In genomic region chr12:113769587-113769986, GRCm38 (mm10) we compare ENCODE assay signal across 23 mouse cellular contexts.
DNase-seq lines count a peak whose midpoint lies in the region; ATAC-seq and TF ChIP-seq lines count a peak whose summit lies in the region.
"Had no signal": no experiment of that assay in that cellular context is flagged by ENCODE, and none has a peak within 500 bp of the region (broad histone marks: within the 10 kb centered on the region; RNA-seq: fewer than 3 reads in every experiment).

No protein-coding gene starts in this region.

- TF ChIP-seq EP300 in CH12.LX (IDR thresholded peaks at IDR 0.05; ENCODE audit: low read length) (no peak), ES-Bruce4 (IDR thresholded peaks at IDR 0.05; ENCODE audit: insufficient read depth, low read depth, low read length) (no peak)

- peaks cover 4% of the 10 kb centered on the region; the same call in 1 of the 2 replicates for H3K9me3 ChIP-seq in liver, embryonic 12.5 days (replicated peaks)
- no peaks in the 10 kb centered on the region for H3K9me3 ChIP-seq in CH12.LX (replicated peaks; ENCODE audit: low read length)
- H3K9me3 ChIP-seq in ES-Bruce4 (replicated peaks; ENCODE audit: control insufficient read depth, insufficient read depth, low read length, poor library complexity, severe bottlenecking): no peaks in the 10 kb centered on the region
- H3K9me3 ChIP-seq: liver, embryonic 15.5 days had no signal

- H3K27me3 ChIP-seq in liver, adult 2 months (ENCODE audit: control insufficient read depth, insufficient read depth, low read length): no peaks in the 10 kb centered on the region
- H3K27me3 ChIP-seq in liver, embryonic 12.5 days (replicated peaks): no peaks in the 10 kb centered on the region
- H3K27me3 ChIP-seq in CH12.LX (replicated peaks) (no peaks in the 10 kb centered on the region), ES-Bruce4 (ENCODE audit: control insufficient read depth, insufficient read depth, low read length, poor library complexity, severe bottlenecking) (no peaks in the 10 kb centered on the region)
- H3K27me3 ChIP-seq: embryonic facial prominence, embryonic 13.5 days; forebrain, embryonic 13.5 days; hindbrain, embryonic 15.5 days; limb, embryonic 13.5 days; liver, embryonic 15.5 days; midbrain, embryonic 12.5 days had no signal

- 0 out of 2 replicates have a peak, but pooled peaks have one; percentile 11 for TF ChIP-seq CTCF in liver, adult 2 months (IDR thresholded peaks at IDR 0.05; ENCODE audit: low read depth, low read length)
- peak in 1 of 2 experiments; percentile 53; a peak in 2 of 4 replicates for TF ChIP-seq CTCF in CH12.LX (conservative IDR thresholded peaks at IDR 0.05 in 1 of 2, IDR thresholded peaks at IDR 0.05 in 1 of 2; ENCODE audit: low read depth in 2 of 2, low read length in 2 of 2)
- peak; percentile 17 for TF ChIP-seq CTCF in ES-Bruce4 (IDR thresholded peaks at IDR 0.05; ENCODE audit: low read depth, low read length)

- no peak overlapping the region for H3K9ac ChIP-seq in liver, adult 2 months (ENCODE audit: low read depth, low read length)
- no peak overlapping the region for H3K9ac ChIP-seq in liver, embryonic 12.5 days
- H3K9ac ChIP-seq in CH12.LX (ENCODE audit: insufficient read depth, low read depth) (no peak overlapping the region), ES-Bruce4 (ENCODE audit: low read depth, poor library complexity, severe bottlenecking) (no peak overlapping the region)
- H3K9ac ChIP-seq: embryonic facial prominence, embryonic 13.5 days; forebrain, embryonic 13.5 days; hindbrain, embryonic 15.5 days; limb, embryonic 13.5 days; liver, embryonic 15.5 days; midbrain, embryonic 12.5 days had no signal

- DNase-seq in liver, adult 2 months (ENCODE audit: extremely low read depth, low read depth, low spot score): peak; percentile 3
- peak; percentile 22 for DNase-seq in CH12.LX (ENCODE audit: extremely low read depth)
- no peak for DNase-seq in ovary, postnatal 10 days (ENCODE audit: low spot score)
- DNase-seq: adrenal gland, adult 2 months; cerebellum, adult 18-20 months; cerebellum, postnatal 14 days; embryo, embryonic 11 days; heart, adult 11 months had no signal

- TF ChIP-seq POLR2A in liver, adult 2 months (IDR thresholded peaks at IDR 0.05; ENCODE audit: extremely low read depth, insufficient read depth, low read length): no peak
- TF ChIP-seq POLR2A in CH12.LX (IDR thresholded peaks at IDR 0.05; ENCODE audit: low read depth, low read length): no peak
- no peak for TF ChIP-seq POLR2A in ES-Bruce4 (IDR thresholded peaks at IDR 0.05; ENCODE audit: insufficient read depth, low read length)

- no peak overlapping the region for H3K4me3 ChIP-seq in liver, adult 2 months (ENCODE audit: insufficient read depth, low read depth, low read length)
- H3K4me3 ChIP-seq in liver, embryonic 12.5 days: no peak overlapping the region
- no peak overlapping the region for H3K4me3 ChIP-seq in CH12.LX (replicated peaks in 1 of 3; ENCODE audit: low read depth in 2 of 3, low read length in 2 of 3, poor library complexity in 1 of 3)
- H3K4me3 ChIP-seq in ES-Bruce4 (ENCODE audit: low read depth, low read length): no peak overlapping the region
- H3K4me3 ChIP-seq: embryonic facial prominence, embryonic 13.5 days; erythroblast, embryonic 14.5 days; forebrain, embryonic 13.5 days; hindbrain, embryonic 15.5 days; limb, embryonic 13.5 days; liver, embryonic 15.5 days; midbrain, embryonic 12.5 days had no signal

- no peak overlapping the region for H3K27ac ChIP-seq in liver, adult 2 months (replicated peaks; ENCODE audit: insufficient read depth, low read depth, low read length)
- H3K27ac ChIP-seq in liver, embryonic 12.5 days: no peak overlapping the region
- no peak overlapping the region for H3K27ac ChIP-seq in CH12.LX (ENCODE audit: insufficient read depth, low read depth)
- H3K27ac ChIP-seq in ES-Bruce4 (ENCODE audit: insufficient read depth, low read length): no peak overlapping the region
- H3K27ac ChIP-seq: embryonic facial prominence, embryonic 13.5 days; forebrain, embryonic 13.5 days; hindbrain, embryonic 15.5 days; kidney, postnatal 0 days; limb, embryonic 13.5 days; liver, embryonic 15.5 days; midbrain, embryonic 12.5 days had no signal

- ATAC-seq in liver, embryonic 12.5 days: no peak
- peak; percentile 71 for ATAC-seq in megakaryocyte progenitor cell, adult 5-6 weeks (replicated peaks; ENCODE audit: poor library complexity)
- no peak for ATAC-seq in cerebellum, adult (ENCODE audit: insufficient number of reproducible peaks, low FRiP score, low TSS enrichment)
- ATAC-seq: forebrain, embryonic 13.5 days; intestine, embryonic 16.5 days; lung, postnatal 0 days had no signal

- dilution Hi-C loops in CH12.LX (cut with MboI; ENCODE audit: extremely low pct_ligation_motif_present, extremely low pct_unique_long_range_greater_than_20kb, low sequenced_read_pairs): no loop called here

- in situ Hi-C loops in CH12.LX (cut with MboI; ENCODE audit: low pct_ligation_motif_present, low pct_unique_long_range_greater_than_20kb, low sequenced_read_pairs): no loop called here

- no peak overlapping the region for H3K4me2 ChIP-seq in liver, embryonic 12.5 days
- H3K4me2 ChIP-seq in CH12.LX (ENCODE audit: insufficient read depth, low read depth, poor library complexity, severe bottlenecking): no peak overlapping the region
- H3K4me2 ChIP-seq: embryonic facial prominence, embryonic 13.5 days; forebrain, embryonic 13.5 days; heart, embryonic 11.5 days; hindbrain, embryonic 15.5 days; limb, embryonic 13.5 days; liver, embryonic 15.5 days; midbrain, embryonic 12.5 days had no signal

- no peaks in the 10 kb centered on the region for H3K36me3 ChIP-seq in liver, adult 2 months (ENCODE audit: control insufficient read depth, insufficient read depth, low read length)
- no peaks in the 10 kb centered on the region for H3K36me3 ChIP-seq in liver, embryonic 12.5 days
- H3K36me3 ChIP-seq in CH12.LX (replicated peaks in 1 of 2; ENCODE audit: control insufficient read depth in 1 of 2, insufficient read depth in 1 of 2, low read length in 1 of 2) (no peaks in the 10 kb centered on the region), ES-Bruce4 (ENCODE audit: control insufficient read depth, insufficient read depth, low read length, poor library complexity, severe bottlenecking) (no peaks in the 10 kb centered on the region)
- H3K36me3 ChIP-seq: embryonic facial prominence, embryonic 13.5 days; hindbrain, embryonic 15.5 days; limb, embryonic 13.5 days; liver, embryonic 15.5 days; midbrain, embryonic 12.5 days had no signal

- no peak for TF ChIP-seq RAD21 in CH12.LX (IDR thresholded peaks at IDR 0.05; ENCODE audit: low read depth, low read length)

- WGBS in liver, adult 2 months: 34% methylated on average over 1 of the region's 1 CpGs
- 45% methylated on average over 1 of the region's 1 CpGs for WGBS in liver, embryonic 12.5 days (ENCODE audit: insufficient replicate concordance)

- H3K79me2 ChIP-seq in liver, adult 2 months (ENCODE audit: control insufficient read depth, insufficient read depth, low read length): no peaks in the 10 kb centered on the region
- no peaks in the 10 kb centered on the region for H3K79me2 ChIP-seq in CH12.LX (replicated peaks; ENCODE audit: control insufficient read depth, extremely low read depth, insufficient read depth, poor library complexity, severe bottlenecking)

- no peaks in the 10 kb centered on the region for H3K4me1 ChIP-seq in liver, adult 2 months (ENCODE audit: control insufficient read depth, insufficient read depth, low read length)
- H3K4me1 ChIP-seq in liver, embryonic 12.5 days: no peaks in the 10 kb centered on the region
- H3K4me1 ChIP-seq in CH12.LX (ENCODE audit: control insufficient read depth in 1 of 2, insufficient read depth in 2 of 2) (no peaks in the 10 kb centered on the region), ES-Bruce4 (ENCODE audit: control insufficient read depth, insufficient read depth, low read length) (no peaks in the 10 kb centered on the region)
- H3K4me1 ChIP-seq: embryonic facial prominence, embryonic 13.5 days; forebrain, embryonic 13.5 days; hindbrain, embryonic 15.5 days; limb, embryonic 13.5 days; liver, embryonic 15.5 days; midbrain, embryonic 12.5 days had no signal

TF ChIP-seq in CH12.LX, 34 proteins besides CTCF, POLR2A, EP300 and RAD21:
- no peak; the same call in 1 of the 2 replicates for TF ChIP-seq SMC3 (IDR thresholded peaks at IDR 0.05; ENCODE audit: low read depth, low read length)
- no peak for TF ChIP-seq TCF12 (IDR thresholded peaks at IDR 0.05; ENCODE audit: low read depth, low read length)
- TF ChIP-seq IRF4 (IDR thresholded peaks at IDR 0.05; ENCODE audit: low read depth, low read length): no peak
- TF ChIP-seq ZC3H11A (IDR thresholded peaks at IDR 0.05; ENCODE audit: low read depth, low read length): no peak
- TF ChIP-seq JUN (IDR thresholded peaks at IDR 0.05; ENCODE audit: insufficient read depth, low read depth, low read length): no peak
- no peak for TF ChIP-seq POLR2AphosphoS2 (IDR thresholded peaks at IDR 0.05; ENCODE audit: low read depth, low read length)
- TF ChIP-seq HCFC1 (IDR thresholded peaks at IDR 0.05; ENCODE audit: low read depth, low read length): no peak
- TF ChIP-seq ZNF384 (IDR thresholded peaks at IDR 0.05; ENCODE audit: low read depth, low read length): no peak
- TF ChIP-seq MAX (IDR thresholded peaks at IDR 0.05; ENCODE audit: low read length): no peak
- TF ChIP-seq MAZ (IDR thresholded peaks at IDR 0.05; ENCODE audit: low read depth, low read length): no peak
- TF ChIP-seq KAT2A (IDR thresholded peaks at IDR 0.05; ENCODE audit: insufficient replicate concordance, low read length): no peak
- TF ChIP-seq ZKSCAN1 (IDR thresholded peaks at IDR 0.05; ENCODE audit: borderline replicate concordance, low read depth, low read length): no peak
- TF ChIP-seq TBP (conservative IDR thresholded peaks at IDR 0.05; ENCODE audit: low read depth, low read length): no peak
- no peak for TF ChIP-seq NELFE (IDR thresholded peaks at IDR 0.05; ENCODE audit: low read depth, low read length)
- TF ChIP-seq ELF1 (IDR thresholded peaks at IDR 0.05; ENCODE audit: low read depth, low read length): no peak
- TF ChIP-seq USF2 (conservative IDR thresholded peaks at IDR 0.05; ENCODE audit: low read depth, low read length): no peak
- no peak for TF ChIP-seq CHD2 (IDR thresholded peaks at IDR 0.05; ENCODE audit: low read length)
